Mouse (Mus musculus): ENCODE data around the gene Sobp.

Sobp gene

GRCm38 (mm10) chr10:43033481-43034248, 140.7 kb downstream of the Sobp start:
- no peak for DNase-seq (ENCODE audit: low read depth)

- no peak for DNase-seq (ENCODE audit: low read depth)
Measured at GRCm38 (mm10) chr10:43027006-43027405, 147.3 kb downstream of the Sobp start.

GRCm38 (mm10) chr10:43023454-43024194, 150.7 kb downstream of the Sobp start:
- DNase-seq (ENCODE audit: low read depth) = no peak

DNA sequence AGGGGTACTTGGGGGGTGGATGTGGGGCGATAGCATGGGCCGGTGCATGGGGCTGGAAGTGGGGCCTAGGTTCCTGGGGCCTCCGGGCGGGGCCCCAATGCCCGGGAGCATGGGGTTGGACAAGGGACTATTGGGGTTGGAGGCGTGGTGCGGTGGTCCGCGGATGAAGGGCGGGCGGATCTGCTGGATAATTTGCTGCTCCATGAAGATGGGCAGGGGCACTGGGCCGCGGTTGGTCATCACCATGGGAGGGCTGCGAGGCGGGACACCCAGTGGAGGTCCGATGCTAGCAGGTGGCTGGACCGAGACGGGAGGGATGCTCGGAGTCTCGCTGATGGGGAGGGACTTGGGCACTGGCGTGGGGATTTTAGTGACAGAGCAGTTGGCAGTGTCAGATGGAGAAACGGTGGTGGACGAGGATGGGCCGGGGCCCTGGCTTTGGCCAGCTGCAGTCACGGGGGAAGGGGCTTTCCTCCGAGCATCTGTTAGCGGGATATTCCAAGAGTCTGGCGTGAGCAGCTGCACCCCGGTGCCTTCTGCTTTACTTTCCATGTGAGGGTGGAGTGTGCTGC, 152.1 kb downstream of the Sobp start:
- DNase-seq (ENCODE audit: low read depth) = no peak

- no peak for DNase-seq (ENCODE audit: low read depth)
Measured at GRCm38 (mm10) chr10:43021512-43022116, 152.7 kb downstream of the Sobp start.

DNA sequence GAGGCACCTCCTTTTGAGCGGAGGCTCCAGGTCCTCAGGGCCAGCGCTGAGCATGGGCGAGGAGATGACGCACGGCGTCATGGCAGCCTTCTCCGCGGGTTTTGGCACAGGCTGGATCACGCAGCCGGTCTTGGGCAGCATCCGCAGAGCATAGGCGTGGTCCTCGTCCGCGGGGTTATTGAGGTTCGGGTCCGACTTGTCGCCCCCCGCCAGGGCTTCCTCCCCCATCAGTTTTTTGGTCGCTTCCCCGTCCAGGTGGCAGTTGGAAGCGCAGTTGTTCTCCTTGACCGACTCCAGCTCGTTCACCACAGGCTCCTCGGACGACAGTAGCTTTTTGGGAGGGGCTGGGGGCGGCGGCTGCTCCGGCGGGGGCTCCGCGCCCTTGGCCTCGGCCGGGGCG, 153.3 kb downstream of the Sobp start:
- no peak for DNase-seq (ENCODE audit: low read depth)

- no peak for DNase-seq (ENCODE audit: low read depth)
Measured at GRCm38 (mm10) chr10:43014782-43015181, 159.5 kb downstream of the Sobp start.

GRCm38 (mm10) chr10:43014358-43014757, 160.0 kb downstream of the Sobp start:
- no peak for DNase-seq (ENCODE audit: low read depth)

GRCm38 (mm10) chr10:43008116-43008515, 166.2 kb downstream of the Sobp start:
- DNase-seq (ENCODE audit: low read depth) = no peak

- DNase-seq (ENCODE audit: low read depth) = no peak
Measured at GRCm38 (mm10) chr10:43006534-43006933, 167.8 kb downstream of the Sobp start.

DNA sequence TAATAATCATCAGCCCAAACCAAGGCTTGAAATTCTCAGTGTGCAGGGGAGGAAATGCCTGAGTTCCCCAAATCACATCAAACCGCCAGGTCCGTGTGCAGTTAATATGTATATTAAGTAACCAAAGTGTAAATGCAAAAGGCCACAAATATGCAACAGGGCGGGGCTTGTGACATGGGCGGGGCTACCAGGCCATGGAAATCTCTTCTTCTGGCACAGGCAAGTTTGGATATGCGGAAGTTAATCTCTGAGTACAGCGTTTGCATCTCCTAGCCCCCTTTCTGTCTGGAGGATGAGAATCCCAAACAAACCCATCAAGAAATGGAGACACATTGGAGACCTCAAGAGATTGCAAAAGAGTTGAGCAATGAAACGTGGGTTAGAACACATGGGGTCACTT, 168.7 kb downstream of the Sobp start:
- DNase-seq (ENCODE audit: low read depth) = no peak

DNA sequence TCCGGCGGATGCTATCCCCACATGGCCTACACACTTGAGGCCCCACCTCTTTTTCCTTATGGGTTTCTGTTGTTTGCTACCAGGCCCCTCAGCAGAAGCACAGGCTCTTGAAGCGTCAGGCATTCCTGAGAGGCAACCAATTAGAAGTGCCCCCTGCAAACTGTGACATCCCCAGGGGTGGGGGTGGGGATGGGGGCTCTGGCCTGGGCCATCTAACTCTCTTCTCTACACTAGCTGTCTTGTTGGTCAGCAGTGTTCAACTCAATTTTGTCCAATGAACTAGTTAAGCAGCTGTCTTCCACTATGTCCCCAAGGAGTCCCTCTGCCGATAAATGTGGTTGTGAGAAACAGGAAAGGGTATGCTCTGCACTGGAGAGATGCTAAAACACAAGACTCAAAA, 169.3 kb downstream of the Sobp start:
- no peak for DNase-seq (ENCODE audit: low read depth)

DNA sequence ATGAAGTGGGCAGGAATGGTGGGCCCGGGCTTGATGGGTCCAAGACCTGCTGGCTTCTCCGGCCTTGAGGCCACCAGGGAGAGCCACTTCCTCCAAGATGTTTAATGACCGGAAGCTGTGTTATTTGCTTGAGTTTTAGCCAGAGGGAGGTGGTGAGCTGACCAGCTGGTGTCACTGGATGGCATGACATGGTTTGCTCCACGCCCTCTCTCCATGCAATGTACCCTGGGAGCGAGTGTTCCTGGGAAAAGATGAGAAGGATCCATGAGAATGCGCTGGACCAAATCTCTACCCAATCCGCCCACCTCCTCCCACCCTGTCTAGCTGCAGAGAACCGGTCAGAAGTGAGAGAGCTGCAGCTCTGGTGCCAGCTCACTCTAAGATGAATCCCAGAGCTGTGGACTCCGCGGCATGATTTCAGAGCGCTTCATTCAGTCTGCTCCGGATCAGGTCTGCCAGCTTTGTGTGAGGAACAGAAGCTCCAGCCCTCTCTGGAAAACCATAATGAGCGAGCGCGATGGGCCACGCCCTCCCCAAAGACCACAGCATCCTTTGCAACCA, 170.1 kb downstream of the Sobp start:
- DNase-seq (ENCODE audit: low read depth) = no peak

DNA sequence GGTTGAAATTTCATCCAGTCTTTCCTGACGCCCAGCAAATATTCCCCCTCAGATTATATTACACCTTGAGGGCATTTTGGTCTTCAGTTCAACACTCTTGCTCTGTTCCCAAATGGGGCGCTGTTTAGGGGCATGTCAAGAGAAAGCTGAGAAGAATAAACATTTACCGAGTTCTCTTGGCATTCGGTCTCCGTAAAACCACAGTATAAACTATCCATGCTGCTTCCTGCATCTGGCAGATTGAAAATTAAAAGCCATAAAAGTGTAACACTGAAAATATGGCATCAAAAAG, 170.9 kb downstream of the Sobp start:
- DNase-seq (ENCODE audit: low read depth) = no peak

GRCm38 (mm10) chr10:43002721-43003465, 171.4 kb downstream of the Sobp start:
- no peak for DNase-seq (ENCODE audit: low read depth)

DNA sequence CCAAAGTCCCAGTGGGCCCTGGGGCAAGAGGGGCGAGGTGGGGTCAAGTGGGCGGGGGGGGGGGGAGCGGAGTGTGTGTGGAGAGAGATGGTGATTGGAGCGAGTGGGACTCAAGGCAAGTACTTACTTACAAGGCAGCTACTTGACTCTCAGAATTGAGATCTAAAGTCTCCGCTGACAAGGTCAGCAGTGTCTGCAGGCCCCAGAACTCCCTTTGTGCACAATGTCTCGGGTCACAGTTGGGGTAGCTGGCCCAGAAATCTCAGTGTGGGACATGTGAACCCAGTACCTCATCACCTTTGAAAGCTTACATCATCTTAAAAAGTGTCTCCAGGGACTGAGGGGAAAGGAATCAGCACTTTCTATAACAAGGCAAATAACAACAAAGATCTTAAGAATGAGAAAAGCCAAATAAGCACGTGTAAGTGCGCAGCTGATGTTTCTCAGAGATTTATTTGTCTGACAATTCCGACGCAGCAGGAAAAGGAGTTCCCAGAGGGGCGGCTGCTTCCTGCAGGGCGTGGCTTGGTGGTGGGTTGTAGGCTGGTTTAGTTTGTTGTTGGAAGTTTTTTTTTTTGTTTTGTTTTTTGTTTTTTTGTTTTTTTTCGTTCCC, 172.2 kb downstream of the Sobp start:
- peak; percentile 38 for DNase-seq (ENCODE audit: low read depth)

DNA sequence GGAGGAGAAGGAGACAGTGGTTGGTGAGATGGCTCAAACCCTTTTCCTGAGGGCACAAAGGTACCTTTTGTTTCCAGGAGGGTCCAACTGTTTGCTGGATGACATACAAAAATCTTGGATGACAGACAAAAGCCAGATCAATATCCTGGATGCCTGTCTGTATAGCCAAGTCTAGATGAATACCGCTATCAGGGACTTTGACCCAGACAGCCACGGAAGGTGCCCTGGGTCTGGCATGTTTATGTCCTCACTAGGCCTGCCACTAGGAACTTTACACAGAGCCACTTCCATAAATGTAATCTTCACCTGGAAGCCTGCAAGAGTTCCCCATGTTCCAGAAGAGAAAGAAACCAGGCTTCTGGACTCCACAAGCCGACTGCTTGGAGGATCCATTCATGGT, 172.9 kb downstream of the Sobp start:
- no peak for DNase-seq (ENCODE audit: low read depth)

DNA sequence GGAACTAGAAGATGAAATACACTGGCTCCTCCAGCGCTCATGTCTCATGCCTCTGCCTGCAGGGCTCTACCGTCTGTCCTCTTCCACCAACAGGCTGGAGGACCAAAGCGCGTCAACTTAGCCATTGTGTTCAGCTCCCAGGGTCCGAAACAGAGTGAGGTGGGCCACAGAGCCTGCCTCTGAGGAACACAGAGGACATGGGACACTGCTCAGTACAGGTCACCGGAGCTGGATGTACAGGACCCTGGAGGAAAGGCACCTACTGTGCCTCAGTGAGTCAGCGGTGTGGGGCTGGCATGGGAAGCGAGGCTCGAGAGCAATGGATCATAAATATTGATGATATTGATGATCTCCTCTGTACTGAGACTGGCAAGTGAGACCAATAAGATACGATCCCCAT, 175.0 kb downstream of the Sobp start:
- no peak for DNase-seq (ENCODE audit: low read depth)

DNA sequence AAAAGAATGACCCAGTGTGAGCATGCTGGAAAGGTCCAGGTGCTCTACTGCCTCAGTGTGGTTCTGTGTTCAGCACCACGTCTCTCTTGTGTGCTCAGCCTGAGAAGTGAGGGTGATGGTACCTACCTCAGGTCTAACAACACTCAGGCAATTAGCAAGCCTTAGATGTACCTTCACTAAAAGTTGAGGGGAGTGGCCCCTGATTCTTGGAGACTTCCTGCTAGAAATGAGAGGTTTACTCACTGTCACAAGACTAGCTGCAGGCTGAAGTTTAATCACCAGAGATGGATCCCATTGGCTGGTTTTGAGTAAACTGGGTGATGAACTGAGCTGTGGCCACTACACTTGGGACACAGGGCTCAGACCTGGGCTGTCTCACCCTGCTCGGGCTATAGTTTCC, 177.1 kb downstream of the Sobp start:
- peak; percentile 39 for DNase-seq (ENCODE audit: low read depth)

DNA sequence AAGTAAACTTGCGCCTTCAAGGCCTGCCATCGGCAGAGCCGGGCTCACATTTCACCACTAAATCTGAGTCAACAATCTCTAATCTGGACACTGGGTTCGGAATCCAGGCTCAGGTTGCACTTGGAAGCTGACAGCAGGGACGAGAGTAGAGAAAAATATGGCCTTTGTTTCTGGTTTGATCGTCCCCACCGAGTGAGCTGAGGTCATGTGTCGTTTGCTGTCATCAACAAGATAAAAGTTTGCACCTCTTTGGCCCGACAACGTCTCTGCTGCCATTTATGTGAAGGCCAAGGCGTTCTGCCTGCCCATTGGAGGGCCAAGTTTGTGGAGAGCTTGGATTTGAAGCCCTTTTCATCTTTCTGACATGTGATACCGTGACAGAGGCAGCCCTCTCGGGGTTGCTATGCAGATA, 178.8 kb downstream of the Sobp start:
- DNase-seq (ENCODE audit: low read depth) = no peak

- no peak for DNase-seq (ENCODE audit: low read depth)
Measured at GRCm38 (mm10) chr10:42994331-42994782, 180.0 kb downstream of the Sobp start.
